Mouse (Mus musculus) brain, embryonic 14.5 days (tissue): Measurements from ENCODE around the gene Arhgap10.

Experiments
- CTCF ChIP-seq: fragments of 200-500 bp; IDR thresholded peaks from 2 replicates; pipeline ENCODE4 v1.5.1; 2012; ENCODE audit warnings: inconsistent platforms, mild to moderate bottlenecking, moderate library complexity, borderline replicate concordance; ENCODE audit not compliant: insufficient read depth, insufficient read length; ENCODE audit errors: extremely low read depth
- POLR2A ChIP-seq: fragments of 200-500 bp; IDR thresholded peaks from 2 replicates; pipeline ENCODE4 v1.6.1; 2012; ENCODE audit warnings: mild to moderate bottlenecking, inconsistent platforms, borderline replicate concordance; ENCODE audit not compliant: poor library complexity, insufficient read depth, insufficient read length, severe bottlenecking; ENCODE audit errors: extremely low read depth

- no peak for TF ChIP-seq CTCF
- TF ChIP-seq POLR2A, result no peak
Measured at GRCm38 (mm10) chr8:77522984-77523383, 5.2 kb upstream of the Arhgap10 start.
